Mouse (Mus musculus) G1E (cell line): ENCODE measurements around the gene Tmem104.

Source experiments
- CTCF ChIP-seq: IDR thresholded peaks from 2 replicates; pipeline ENCODE4 v1.5.1; 2012; ENCODE audit warnings: low read depth, low read length, inconsistent platforms, mixed read lengths
- GATA1 ChIP-seq: IDR thresholded peaks from 2 replicates; pipeline ENCODE4 v1.6.1; 2012; ENCODE audit warnings: borderline replicate concordance, low read length, inconsistent platforms, mixed read lengths
- GATA2 ChIP-seq: IDR thresholded peaks from 2 replicates; pipeline ENCODE4 v1.6.1; 2012; ENCODE audit warnings: low read depth, low read length, inconsistent platforms, borderline replicate concordance
- POLR2AphosphoS5 ChIP-seq: IDR thresholded peaks from 2 replicates; pipeline ENCODE4 v1.6.1; 2012; ENCODE audit warnings: low read depth, low read length, inconsistent platforms; ENCODE audit not compliant: insufficient replicate concordance
- TAL1 ChIP-seq: conservative IDR thresholded peaks from 2 replicates; pipeline ENCODE4 v1.6.1; 2012; ENCODE audit warnings: low read depth, low read length, inconsistent platforms, mixed read lengths

DNA sequence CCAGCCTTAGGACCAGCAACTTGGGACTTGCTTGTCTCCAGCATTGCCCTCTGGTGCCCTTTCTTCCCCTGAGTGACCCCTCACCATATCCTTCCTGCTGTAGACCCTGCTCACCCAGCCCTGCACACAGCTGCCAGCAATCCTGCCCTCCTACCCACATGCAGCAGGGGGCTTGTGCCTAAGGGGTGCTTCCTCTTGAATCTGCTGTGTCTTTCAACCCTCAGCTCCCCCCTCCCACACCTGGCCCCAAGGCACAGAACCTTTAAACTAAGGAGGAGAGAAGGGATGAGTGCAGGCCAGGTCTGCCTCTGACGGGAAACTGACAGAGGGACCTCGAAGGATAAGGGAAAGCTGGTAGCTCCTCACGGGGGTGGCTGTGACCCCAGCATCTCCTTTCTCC lies 55.5 kb downstream of the Tmem104 start:
- TF ChIP-seq CTCF (no peak), TAL1 (no peak), GATA1 (no peak), POLR2AphosphoS5 (no peak), GATA2 (no peak)
